Mouse (Mus musculus): ENCODE measurements around the gene Ist1. TPM values are rescaled to one million over a fixed set of nuclear protein-coding genes. Genes with fewer than 3 reads are reported as not detected.

Gene Ist1
- polyA plus RNA-seq, 1 experiment from 2014 or later = 177 TPM

DNA sequence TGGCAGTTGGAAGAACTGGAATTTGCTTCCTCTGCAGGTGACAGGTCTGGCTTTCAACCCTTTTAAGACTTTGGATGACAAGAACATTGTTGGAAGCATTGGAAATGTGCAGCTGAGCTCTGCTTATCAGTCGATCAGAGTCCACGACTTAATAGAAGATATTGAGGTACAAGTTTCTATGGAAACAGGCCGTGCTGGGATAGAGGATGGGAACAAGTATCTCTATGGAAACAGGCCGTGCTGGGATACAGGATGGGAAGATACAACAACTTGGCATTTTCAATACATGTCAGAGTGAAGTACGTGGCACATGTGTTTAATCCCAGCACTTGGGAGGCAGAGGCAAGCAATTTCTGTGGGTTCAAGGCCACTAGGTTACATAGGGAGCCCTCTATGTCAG lies 60.6 kb downstream of the Ist1 start:
- 81% methylated on average over 5 of the region's 5 CpGs for WGBS
- Histone ChIP-seq H3K36me3 (no peaks in the 10 kb centered on the region), H3K9ac (no peak overlapping the region), H3K4me3 (no peak overlapping the region), H3K4me1 (replicated peaks) (no peaks in the 10 kb centered on the region), H3K27ac (replicated peaks) (no peak overlapping the region), H3K9me3 (no peaks in the 10 kb centered on the region), H3K4me2 (no peak overlapping the region), H3K27me3 (no peaks in the 10 kb centered on the region)
- no peak for ATAC-seq (ENCODE audit: low read depth)

DNA sequence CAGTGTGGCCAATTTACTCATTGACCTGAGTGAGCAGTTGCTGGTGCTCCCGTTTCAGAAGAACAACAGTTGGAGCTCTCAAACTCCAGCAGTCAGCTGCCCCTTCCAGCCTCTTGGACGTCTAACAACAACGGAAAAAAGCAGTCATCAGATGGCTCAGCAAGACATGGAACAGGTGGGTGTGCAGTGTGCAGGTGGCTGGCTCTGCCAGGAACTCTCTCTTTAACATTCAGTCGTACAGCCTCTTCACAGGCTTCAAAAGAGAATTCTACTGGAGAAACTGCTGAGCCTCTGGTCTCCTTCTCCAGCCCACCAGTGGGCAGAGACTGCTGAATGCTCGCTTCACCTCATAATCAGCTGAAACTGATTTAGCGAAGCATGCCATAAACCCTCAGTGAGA lies 64.4 kb downstream of the Ist1 start:
- no peaks in the 10 kb centered on the region; the same call in 1 of the 2 replicates for H3K9me3 ChIP-seq
- no peaks in the 10 kb centered on the region for H3K27me3 ChIP-seq
- 72% methylated on average over 6 of the region's 6 CpGs for WGBS

More for the DNA sequence above, 64.4 kb downstream of the Ist1 start:
- Histone ChIP-seq H3K36me3 (no peaks in the 10 kb centered on the region), H3K4me2 (no peak overlapping the region), H3K9ac (no peak overlapping the region), H3K4me1 (replicated peaks) (no peaks in the 10 kb centered on the region), H3K27ac (replicated peaks) (no peak overlapping the region), H3K4me3 (no peak overlapping the region)
- no peak for ATAC-seq (ENCODE audit: low read depth)

Other genes starting within 250 kb of the Ist1 start
- 1.5 and 1.6 TPM in 2 replicates for gene Pmfbp1, start 199.2 kb downstream of the Ist1 start, polyA plus RNA-seq (2015; fragmentation: Nextera tagmentation; extraction: Ambion mirVana)
- 17.8 and 19.6 TPM in 2 replicates for gene Dhx38, start 127.4 kb downstream of the Ist1 start, polyA plus RNA-seq (2015; fragmentation: Nextera tagmentation; extraction: Ambion mirVana)
- gene Txnl4b, start 127.4 kb downstream of the Ist1 start, polyA plus RNA-seq (2015; fragmentation: Nextera tagmentation; extraction: Ambion mirVana) = 30.5 and 32.9 TPM in 2 replicates
- gene Hp, start 114.1 kb downstream of the Ist1 start, polyA plus RNA-seq (2015; fragmentation: Nextera tagmentation; extraction: Ambion mirVana) = 0.71 and 0.73 TPM in 2 replicates
- 29.1 and 29.8 TPM in 2 replicates for gene Dhodh, start 84.6 kb downstream of the Ist1 start, polyA plus RNA-seq (2015; fragmentation: Nextera tagmentation; extraction: Ambion mirVana)
- 0.14 TPM in 1 of 2 replicates, not detected in the other for gene Pkd1l3, start 78.7 kb downstream of the Ist1 start, polyA plus RNA-seq (2015; fragmentation: Nextera tagmentation; extraction: Ambion mirVana)
- 69.6 and 74.6 TPM in 2 replicates for gene Zfp821, start 12.3 kb upstream of the Ist1 start, polyA plus RNA-seq (2015; fragmentation: Nextera tagmentation; extraction: Ambion mirVana)
- gene Atxn1l, start 44.5 kb upstream of the Ist1 start, polyA plus RNA-seq (2015; fragmentation: Nextera tagmentation; extraction: Ambion mirVana) = 3.5 and 3.7 TPM in 2 replicates
- 49.6 and 53.4 TPM in 2 replicates for gene Ap1g1, start 85.3 kb upstream of the Ist1 start, polyA plus RNA-seq (2015; fragmentation: Nextera tagmentation; extraction: Ambion mirVana)
- 3.3 and 3.8 TPM in 2 replicates for gene Phlpp2, start 175.3 kb upstream of the Ist1 start, polyA plus RNA-seq (2015; fragmentation: Nextera tagmentation; extraction: Ambion mirVana)

Data from neural tube, embryonic 13.5 days (tissue).